Mouse (Mus musculus) neural tube, embryonic 11.5 days (tissue): ENCODE measurements around the gene Utp18. TPM values are rescaled to one million over a fixed set of nuclear protein-coding genes. Genes with fewer than 3 reads are reported as not detected.
A peak's percentile ranks its signal among the peaks of the same experiment; 100 is the strongest.

Experiments
- ATAC-seq: fragments of 200-750 bp; cut with Nextera tagmentation; 2 replicates; pipeline ENCODE4 v1.8.0; 2017; ENCODE audit warnings: moderate number of reproducible peaks, mild to moderate bottlenecking, moderate TSS enrichment, moderate library complexity; ENCODE audit not compliant: insufficient read depth, low FRiP score, low TSS enrichment
- DNase-seq: peaks from one replicate; pipeline ENCODE4 v3.0.0-alpha.2; 2015; ENCODE audit warnings: low spot score
- H3K27ac ChIP-seq: fragments of 300-500 bp; sonication (generic); 2 replicates; pipeline ENCODE4 v1.5.1; 2014; ENCODE audit warnings: low read depth, mild to moderate bottlenecking, low read length
- H3K27me3 ChIP-seq: fragments of 300-500 bp; sonication (generic); 2 replicates; pipeline ENCODE4 v1.6.1; 2014; ENCODE audit warnings: mild to moderate bottlenecking, low read length, mixed read lengths; ENCODE audit not compliant: control insufficient read depth, insufficient read depth
- H3K36me3 ChIP-seq: fragments of 300-500 bp; sonication (generic); 2 replicates; pipeline ENCODE4 v1.6.1; 2014; ENCODE audit warnings: mild to moderate bottlenecking, low read length, moderate library complexity, mixed read lengths; ENCODE audit not compliant: control insufficient read depth, insufficient read depth
- H3K4me1 ChIP-seq: fragments of 300-500 bp; sonication (generic); 2 replicates; pipeline ENCODE4 v1.6.1; 2014; ENCODE audit warnings: low read length, mixed read lengths; ENCODE audit not compliant: control insufficient read depth, insufficient read depth
- H3K4me2 ChIP-seq: fragments of 300-500 bp; sonication (generic); 2 replicates; pipeline ENCODE4 v1.6.1; 2014; ENCODE audit warnings: low read depth, mild to moderate bottlenecking, moderate library complexity
- H3K4me3 ChIP-seq: fragments of 300-500 bp; sonication (generic); 2 replicates; pipeline ENCODE4 v1.5.1; 2014; ENCODE audit warnings: low read depth, low read length
- H3K9ac ChIP-seq: fragments of 300-500 bp; sonication (generic); 2 replicates; pipeline ENCODE4 v1.6.1; 2014; ENCODE audit warnings: mild to moderate bottlenecking, low read length
- H3K9me3 ChIP-seq: fragments of 300-500 bp; sonication (generic); 2 replicates; pipeline ENCODE4 v1.6.1; 2016; ENCODE audit warnings: low read length; ENCODE audit not compliant: control insufficient read depth
- WGBS: fragments of 180-500 bp; shearing (Covaris S2); extraction: QIAGEN DNeasy Blood & Tissue Kit; methylation state at CpG from one replicate; pipeline ENCODE4 v1.1.7; 2014; 5-methylcytosine and 5-hydroxymethylcytosine counted together
- polyA plus RNA-seq: library from polyadenylated mRNA; unstranded; fragments of >200 nt; fragmentation: Nextera tagmentation; extraction: Ambion mirVana; gene quantifications from 2 replicates; pipeline ENCODE4 v1.2.1, GENCODE M21; 2014

Utp18 gene
- polyA plus RNA-seq, 1 experiment from 2014 or later: 40.7 TPM

DNA sequence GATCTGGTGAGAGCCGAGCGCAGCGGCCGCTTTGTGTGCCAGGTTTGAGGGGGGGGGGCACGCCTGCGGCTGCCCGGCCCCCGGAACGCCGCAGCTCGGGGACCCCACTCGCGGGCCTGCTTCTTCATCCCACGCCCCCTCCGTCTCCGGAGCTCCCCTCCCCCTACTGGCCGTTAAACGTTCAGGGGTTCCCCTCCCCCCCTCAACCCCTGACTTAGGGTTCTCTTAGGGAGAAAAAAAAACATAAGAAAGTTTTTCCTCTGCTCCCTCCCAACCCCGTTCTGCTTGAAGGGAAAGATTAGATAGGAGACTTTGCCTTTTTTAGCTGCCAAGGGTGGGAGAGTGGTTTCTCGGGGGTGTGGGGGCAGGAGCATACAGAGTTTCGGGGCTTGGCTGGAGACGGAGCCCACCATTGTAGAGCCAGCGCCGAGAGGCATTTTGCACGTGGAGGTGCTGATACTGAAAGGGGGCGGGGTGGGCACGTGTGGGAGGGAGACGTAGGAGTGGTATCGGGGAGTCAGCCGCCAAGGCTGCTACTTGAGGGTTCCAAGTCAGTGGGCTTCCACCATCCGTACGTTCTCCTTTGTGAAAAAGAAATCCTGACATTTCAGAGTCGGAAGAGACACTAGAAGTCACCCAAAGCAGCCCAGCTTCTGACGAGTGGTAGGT lies 979 bp upstream of the Utp18 start:
- 1% methylated on average over 30 of the region's 34 CpGs for WGBS
- no peaks in the 10 kb centered on the region for H3K36me3 ChIP-seq
- peak overlapping the region; percentile 97 for H3K9ac ChIP-seq
- H3K4me2 ChIP-seq: peak overlapping the region; percentile 86
- H3K4me3 ChIP-seq: peak overlapping the region; percentile 98
- no peaks in the 10 kb centered on the region for H3K27me3 ChIP-seq
- peak overlapping the region; percentile 83 for H3K27ac ChIP-seq
- H3K9me3 ChIP-seq: no peaks in the 10 kb centered on the region
- ATAC-seq (no peak), DNase-seq (peak; percentile 43)
- peaks cover 18% of the 10 kb centered on the region for H3K4me1 ChIP-seq

DNA sequence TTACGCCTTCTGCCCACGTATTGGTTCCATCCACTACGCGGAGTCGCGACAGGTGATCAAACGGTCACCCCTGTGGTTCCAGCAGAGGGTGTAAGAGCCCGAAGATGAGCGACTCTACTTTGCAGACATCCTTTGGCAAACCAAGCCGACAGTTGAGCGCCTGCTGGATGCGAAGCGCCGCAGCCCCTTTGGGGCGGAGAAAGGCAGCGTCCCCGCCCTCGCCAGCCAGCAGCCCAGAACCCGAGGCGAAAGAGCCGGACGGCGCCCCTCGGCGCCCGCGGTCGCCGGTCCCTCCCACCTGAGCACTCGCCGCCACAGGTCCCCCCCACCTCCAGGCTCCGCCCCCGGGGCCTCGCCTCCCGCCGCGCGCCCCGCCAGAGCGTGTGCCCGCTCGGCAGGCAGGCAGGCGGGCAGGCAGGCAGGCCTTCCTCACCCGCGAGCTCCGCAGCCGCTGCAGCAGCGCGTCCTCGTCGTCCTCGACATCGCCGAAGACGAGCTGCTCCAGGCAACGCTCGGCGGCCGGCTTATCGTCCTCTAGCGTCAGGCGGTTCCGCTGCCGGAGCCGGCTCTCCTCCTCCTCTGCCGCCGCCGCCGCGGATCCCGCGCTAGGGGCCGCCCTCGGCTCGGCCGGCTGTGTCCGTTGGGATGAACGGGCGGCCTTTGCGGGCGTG lies 530 bp downstream of the Utp18 start:
- Histone ChIP-seq H3K9ac (peak overlapping the region; percentile 79), H3K4me1 (peaks cover 18% of the 10 kb centered on the region), H3K4me3 (peak overlapping the region; percentile 98), H3K36me3 (no peaks in the 10 kb centered on the region), H3K9me3 (no peaks in the 10 kb centered on the region), H3K27me3 (no peaks in the 10 kb centered on the region), H3K4me2 (peak overlapping the region; percentile 71), H3K27ac (peak overlapping the region; percentile 84)
- no peak for DNase-seq
- ATAC-seq: peak; percentile 32
- under 1% methylated on average over 74 of the region's 81 CpGs for WGBS

DNA sequence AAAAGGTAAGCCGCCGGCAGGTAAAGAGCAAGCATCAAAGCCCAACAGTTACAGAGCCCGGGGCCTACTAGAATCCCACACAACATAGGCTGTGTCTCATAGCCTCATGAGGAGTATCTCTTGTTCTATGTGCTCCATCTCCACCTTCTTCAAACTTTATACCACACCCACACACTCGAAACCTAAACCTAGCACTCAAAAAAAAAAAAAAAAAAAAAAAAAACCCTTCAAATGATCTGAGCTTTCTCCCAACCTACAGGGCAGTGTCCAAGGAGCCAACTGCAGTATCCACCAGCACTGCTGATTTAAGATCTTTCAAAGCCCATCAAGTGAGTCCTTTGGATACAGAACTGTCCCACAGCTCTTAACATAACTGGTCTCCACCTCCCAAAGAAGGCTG lies 1.5 kb downstream of the Utp18 start:
- no peaks in the 10 kb centered on the region for H3K36me3 ChIP-seq
- 92% methylated on average over 4 of the region's 4 CpGs for WGBS
- ATAC-seq: no peak
- H3K4me1 ChIP-seq: peaks cover 18% of the 10 kb centered on the region
- H3K9ac ChIP-seq: no peak overlapping the region
- no peak for DNase-seq
- peak overlapping the region; percentile 98 for H3K4me3 ChIP-seq
- no peak overlapping the region for H3K27ac ChIP-seq
- no peaks in the 10 kb centered on the region for H3K27me3 ChIP-seq
- peak overlapping the region; percentile 71 for H3K4me2 ChIP-seq
- H3K9me3 ChIP-seq: no peaks in the 10 kb centered on the region

DNA sequence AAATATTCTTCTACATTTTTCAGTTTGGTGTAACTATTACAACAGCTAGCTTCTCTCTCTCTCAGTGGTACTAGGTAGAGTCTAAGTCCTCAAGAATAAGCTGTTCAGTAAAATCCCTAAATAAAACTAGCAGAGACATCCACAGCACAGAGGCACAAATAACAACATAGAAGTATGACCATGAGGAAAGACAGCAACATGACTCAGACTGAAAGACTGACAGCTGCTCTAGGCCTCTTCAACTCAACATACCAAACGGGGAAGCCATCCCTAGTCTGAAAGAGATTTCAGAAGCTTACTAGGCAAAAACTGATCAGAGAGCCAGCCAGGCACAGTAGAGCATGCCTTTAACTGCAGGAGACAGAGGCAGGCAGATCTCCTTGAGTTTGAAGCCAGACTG lies 22.9 kb downstream of the Utp18 start:
- Histone ChIP-seq H3K4me3 (no peak overlapping the region), H3K4me2 (no peak overlapping the region), H3K27me3 (no peaks in the 10 kb centered on the region), H3K36me3 (peaks cover 8% of the 10 kb centered on the region; the same call in 1 of the 2 replicates), H3K27ac (no peak overlapping the region), H3K4me1 (no peaks in the 10 kb centered on the region), H3K9ac (no peak overlapping the region), H3K9me3 (no peaks in the 10 kb centered on the region)
- no peak for DNase-seq
- no peak for ATAC-seq
- WGBS: 81% methylated on average over 1 of the region's 1 CpGs

DNA sequence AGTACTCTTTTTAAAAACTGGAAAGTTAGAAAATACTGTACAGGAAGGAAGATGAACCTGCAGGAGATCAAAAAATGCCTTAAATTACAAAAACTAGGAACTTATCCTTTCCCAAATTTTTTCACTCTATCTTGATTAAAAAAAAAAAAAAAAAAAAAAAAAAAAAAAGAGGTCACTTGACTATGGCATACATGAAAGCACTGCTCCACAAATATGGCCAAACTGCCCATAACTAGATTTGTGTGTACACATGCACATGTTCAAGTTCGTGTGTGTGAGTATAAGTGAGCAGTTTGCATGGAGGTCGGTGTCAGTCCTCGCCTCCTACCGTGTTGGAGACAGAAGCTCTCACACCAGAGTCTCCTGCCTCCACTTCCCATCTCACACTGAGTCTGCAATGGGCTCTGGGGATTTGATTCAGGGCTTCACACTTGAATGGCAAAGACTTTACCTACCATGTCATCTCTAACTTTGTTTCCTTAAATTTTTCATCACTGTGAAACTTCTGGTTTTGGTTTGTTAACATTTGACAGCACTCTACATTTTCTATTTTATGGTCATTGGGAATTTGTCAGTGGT lies 23.4 kb downstream of the Utp18 start:
- Histone ChIP-seq H3K4me2 (no peak overlapping the region), H3K27me3 (no peaks in the 10 kb centered on the region), H3K9ac (no peak overlapping the region), H3K36me3 (peaks cover 8% of the 10 kb centered on the region; the same call in 1 of the 2 replicates), H3K9me3 (no peaks in the 10 kb centered on the region), H3K27ac (no peak overlapping the region), H3K4me1 (no peaks in the 10 kb centered on the region), H3K4me3 (no peak overlapping the region)
- 85% methylated on average over 4 of the region's 4 CpGs for WGBS
- ATAC-seq (no peak), DNase-seq (no peak)

DNA sequence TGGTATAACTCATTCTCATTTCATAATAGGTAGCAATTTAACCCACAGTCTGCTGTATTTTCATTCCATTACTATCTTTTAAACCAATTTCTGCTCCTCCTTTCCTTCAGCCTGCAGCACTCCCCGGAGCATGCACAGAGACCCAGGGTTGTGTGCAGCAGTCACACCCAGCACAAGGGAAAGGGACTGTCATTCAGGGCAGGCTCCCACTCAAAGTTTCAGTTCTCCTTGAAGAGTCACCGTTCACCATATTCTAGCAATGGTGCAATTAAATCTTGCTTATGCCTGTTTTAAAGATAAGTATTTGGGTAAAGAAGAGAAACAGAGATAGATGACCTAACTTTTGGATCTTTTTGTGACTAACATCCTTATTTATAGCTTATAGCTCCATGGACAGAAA lies 24.4 kb downstream of the Utp18 start:
- Histone ChIP-seq H3K9ac (no peak overlapping the region), H3K27me3 (no peaks in the 10 kb centered on the region), H3K4me3 (no peak overlapping the region), H3K4me1 (no peaks in the 10 kb centered on the region; the same call in 1 of the 2 replicates), H3K27ac (no peak overlapping the region), H3K9me3 (no peaks in the 10 kb centered on the region), H3K36me3 (0 out of 2 replicates have a peak, but pooled peaks cover 2% of the 10 kb centered on the region), H3K4me2 (no peak overlapping the region)
- DNase-seq (no peak), ATAC-seq (no peak)
- WGBS: 97% methylated on average over 2 of the region's 2 CpGs

DNA sequence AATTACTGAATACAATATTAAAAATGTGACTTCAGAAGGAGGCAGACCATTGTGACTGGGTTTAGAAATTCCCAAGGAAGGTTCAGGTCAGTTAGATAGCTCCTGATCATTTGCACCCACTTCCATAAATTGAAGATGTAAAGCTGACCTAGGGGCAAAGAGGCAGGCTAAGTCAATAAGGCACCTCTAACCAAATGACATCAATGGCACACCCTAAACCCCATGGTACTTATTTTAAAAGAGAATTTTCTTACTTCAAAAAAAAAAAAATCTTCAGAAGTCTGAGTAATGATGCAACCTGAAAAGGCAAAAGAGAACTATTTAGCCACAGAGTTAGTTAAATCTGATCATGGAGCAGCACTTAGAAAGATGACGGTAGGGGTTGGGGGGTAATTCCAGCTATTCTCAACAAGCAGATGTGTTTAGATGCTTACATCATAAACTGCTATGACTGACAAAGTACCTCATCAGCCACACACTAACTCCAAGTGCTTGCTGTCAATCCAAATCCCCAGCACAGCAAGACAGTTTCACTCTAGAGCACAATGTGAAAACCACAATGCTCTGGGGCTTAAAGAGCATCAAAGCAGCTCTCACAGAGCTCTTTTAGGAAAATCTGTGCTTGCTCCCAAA lies 24.9 kb downstream of the Utp18 start:
- Histone ChIP-seq H3K27ac (no peak overlapping the region), H3K9me3 (no peaks in the 10 kb centered on the region), H3K27me3 (no peaks in the 10 kb centered on the region), H3K4me3 (no peak overlapping the region), H3K4me1 (no peaks in the 10 kb centered on the region; the same call in 1 of the 2 replicates), H3K4me2 (no peak overlapping the region), H3K36me3 (0 out of 2 replicates have a peak, but pooled peaks cover 2% of the 10 kb centered on the region), H3K9ac (no peak overlapping the region)
- ATAC-seq (no peak), DNase-seq (no peak)
- WGBS: 94% methylated on average over 1 of the region's 1 CpGs

DNA sequence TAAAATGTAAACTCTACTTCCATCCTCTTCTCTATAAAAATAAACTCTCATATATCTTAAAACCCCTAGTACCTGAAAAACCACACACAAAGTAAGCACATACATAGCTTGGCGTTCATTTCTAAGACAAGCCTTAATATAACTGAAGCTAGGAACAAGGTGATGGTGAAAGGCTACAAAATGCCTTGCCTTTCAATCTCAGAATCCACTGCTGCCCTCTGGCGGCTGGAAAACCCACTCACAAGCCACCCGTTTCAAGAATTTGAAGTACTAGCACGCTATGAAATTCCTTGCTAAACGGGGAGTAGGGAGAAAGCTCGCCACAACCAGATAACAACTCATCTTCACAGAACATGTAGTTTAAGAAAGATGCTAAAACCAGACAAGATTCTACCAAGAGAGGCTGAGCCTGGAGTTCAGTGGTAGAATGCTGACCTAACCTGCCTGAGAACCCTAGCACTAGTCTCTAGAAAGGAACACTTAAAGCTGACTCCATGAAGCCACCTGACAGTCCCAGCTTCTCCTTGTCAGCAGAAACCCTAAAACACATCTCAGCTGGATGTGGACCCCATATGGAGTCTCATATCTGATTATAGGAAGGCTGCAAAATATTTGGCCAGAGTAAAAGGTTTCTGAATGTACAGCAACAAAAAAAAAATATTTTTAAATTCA lies 29.1 kb downstream of the Utp18 start:
- 8% methylated on average over 6 of the region's 6 CpGs for WGBS
- H3K4me3 ChIP-seq: no peak overlapping the region
- no peak overlapping the region for H3K9ac ChIP-seq
- peak; percentile 84 for DNase-seq
- 0 out of 2 replicates have a peak, but pooled peaks have one; percentile 23 for ATAC-seq
- no peak overlapping the region for H3K4me2 ChIP-seq
- no peaks in the 10 kb centered on the region; the same call in 1 of the 2 replicates for H3K4me1 ChIP-seq
- no peak overlapping the region for H3K27ac ChIP-seq
- no peaks in the 10 kb centered on the region for H3K9me3 ChIP-seq
- H3K36me3 ChIP-seq: 0 out of 2 replicates have a peak, but pooled peaks cover 2% of the 10 kb centered on the region
- H3K27me3 ChIP-seq: no peaks in the 10 kb centered on the region
